Mouse (Mus musculus) lung, adult 2 months (tissue): ENCODE measurements around the gene Crip1.

Source experiments
- CTCF ChIP-seq: fragments of 200-500 bp; IDR thresholded peaks from 2 replicates; pipeline ENCODE4 v1.5.1; 2011; ENCODE audit warnings: mild to moderate bottlenecking, low read length, control low read depth; ENCODE audit not compliant: insufficient read depth
- POLR2A ChIP-seq: fragments of 200-500 bp; IDR thresholded peaks from 2 replicates; pipeline ENCODE4 v1.6.1; 2011; ENCODE audit warnings: low read depth, mild to moderate bottlenecking, control low read depth, low read length, borderline replicate concordance; ENCODE audit errors: extremely low read depth

- TF ChIP-seq POLR2A (no peak), CTCF (no peak)
These were observed 38.8 kb downstream of the Crip1 start for GRCm38 (mm10) chr12:113184945-113185344.
